Mouse (Mus musculus): Measurements from ENCODE around the gene Fev. TPM values are rescaled to one million over a fixed set of nuclear protein-coding genes. Genes with fewer than 3 reads are reported as not detected.

The Fev gene
- total RNA-seq, 2 experiments from 2014 or later: 0.93 to 1.1 TPM

- peak; percentile 76 to 83 for DNase-seq
These were observed 4.3 kb downstream of the Fev start for GRCm38 (mm10) chr1:74880785-74881360.

DNA sequence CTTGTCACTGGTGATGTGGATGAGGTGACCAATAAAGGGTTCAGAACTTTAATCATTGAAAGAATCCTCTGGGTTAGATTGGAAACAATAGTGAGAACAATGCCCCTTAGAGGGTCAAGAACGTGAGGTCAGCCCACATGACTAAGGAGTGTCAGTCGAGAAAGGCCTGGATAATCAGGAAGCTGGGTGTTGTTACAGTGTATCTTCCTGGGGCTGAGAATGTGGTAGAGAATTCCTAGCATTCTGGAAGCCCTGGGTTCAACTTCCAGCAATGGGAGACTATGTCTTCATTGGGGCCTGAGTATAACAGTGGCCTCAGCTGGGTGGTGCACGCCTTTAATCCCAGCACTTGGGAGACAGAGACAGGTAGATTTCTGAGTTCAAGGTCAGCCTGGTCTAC, 8.0 kb downstream of the Fev start:
- no peak for DNase-seq

- no peak for DNase-seq
These were observed 13.0 kb downstream of the Fev start for GRCm38 (mm10) chr1:74872218-74872617.

- no peak for DNase-seq
These were observed 23.4 kb downstream of the Fev start for GRCm38 (mm10) chr1:74861783-74862182.

- no peak for DNase-seq
These were observed 25.8 kb downstream of the Fev start for GRCm38 (mm10) chr1:74859223-74859984.

DNA sequence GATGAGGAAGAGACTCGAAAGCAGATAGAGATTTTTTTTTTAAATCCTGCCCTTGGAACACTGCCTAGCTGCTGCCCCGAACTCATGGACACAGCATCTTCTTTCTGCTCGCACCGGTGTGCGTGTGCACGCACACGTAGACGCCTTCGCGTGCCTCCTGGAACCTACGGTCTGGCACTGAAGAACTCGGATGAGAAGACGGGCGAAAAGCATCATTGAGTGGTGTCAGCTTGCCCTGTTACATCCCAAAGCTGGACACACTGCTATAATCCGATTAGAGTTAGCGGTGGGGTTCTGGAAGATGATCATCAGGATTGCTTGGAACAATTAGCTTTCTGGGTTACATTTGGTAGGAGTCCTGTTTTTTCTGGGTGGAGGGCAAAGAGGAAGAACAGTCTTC, 26.4 kb downstream of the Fev start:
- no peak for DNase-seq

- peak; percentile 82 to 83 for DNase-seq
These were observed 27.0 kb downstream of the Fev start for GRCm38 (mm10) chr1:74858171-74858719.

- DNase-seq: no peak
These were observed 27.5 kb downstream of the Fev start for GRCm38 (mm10) chr1:74857677-74858076.

DNA sequence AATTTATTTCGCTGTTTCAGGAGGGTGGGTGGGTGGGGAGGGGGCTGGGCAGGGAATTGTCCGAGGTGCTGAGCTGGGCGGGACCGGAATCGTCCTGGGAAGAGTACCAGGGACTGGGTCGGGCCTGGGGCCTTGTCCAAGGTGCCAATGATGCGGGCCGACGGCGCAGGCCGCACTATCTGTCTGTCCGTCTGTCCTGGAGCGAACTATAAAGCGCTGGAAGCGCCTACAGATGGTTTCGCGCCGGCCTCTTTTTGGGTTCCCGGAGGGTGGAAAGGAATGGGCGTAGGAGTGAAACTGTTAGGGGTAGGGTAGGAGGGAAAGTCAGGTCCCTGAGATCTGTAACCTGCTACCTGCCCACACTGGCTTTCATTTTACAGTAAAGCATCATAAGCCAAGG, 28.0 kb downstream of the Fev start:
- DNase-seq: no peak

DNA sequence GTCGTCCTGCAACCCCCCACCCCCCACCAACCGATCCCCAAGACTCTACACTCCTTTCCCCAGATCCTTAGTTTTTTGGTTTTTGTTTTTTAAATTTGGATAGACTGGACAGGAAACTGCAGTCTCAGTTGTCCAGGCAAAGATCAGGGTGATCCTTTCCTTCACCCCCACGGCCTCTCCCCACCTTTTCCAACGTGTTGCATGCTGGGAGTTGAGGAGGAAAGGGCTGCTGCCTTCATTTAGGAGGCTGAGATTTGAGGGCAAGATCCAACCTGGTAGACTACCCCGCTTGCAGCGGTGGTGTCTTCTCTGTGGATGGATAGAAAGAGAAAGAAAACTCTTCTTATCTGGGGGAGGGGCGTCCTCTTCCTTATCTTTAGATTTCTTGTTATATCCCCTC, 28.4 kb downstream of the Fev start:
- DNase-seq: no peak

DNA sequence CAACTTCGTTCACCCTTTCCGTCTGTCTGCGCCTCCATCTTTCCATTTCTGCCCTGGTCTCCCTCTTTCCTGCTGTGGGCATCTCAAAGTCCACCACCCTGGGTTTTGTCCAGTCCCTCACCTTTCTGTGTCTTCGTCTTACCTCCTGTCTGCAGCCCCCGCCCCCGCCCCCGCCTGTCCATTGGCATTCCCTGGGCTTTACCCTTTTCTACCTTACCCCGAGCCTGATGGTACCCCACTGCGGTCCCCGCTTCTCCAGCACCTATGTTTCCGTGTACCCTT, 28.8 kb downstream of the Fev start:
- no peak for DNase-seq

DNA sequence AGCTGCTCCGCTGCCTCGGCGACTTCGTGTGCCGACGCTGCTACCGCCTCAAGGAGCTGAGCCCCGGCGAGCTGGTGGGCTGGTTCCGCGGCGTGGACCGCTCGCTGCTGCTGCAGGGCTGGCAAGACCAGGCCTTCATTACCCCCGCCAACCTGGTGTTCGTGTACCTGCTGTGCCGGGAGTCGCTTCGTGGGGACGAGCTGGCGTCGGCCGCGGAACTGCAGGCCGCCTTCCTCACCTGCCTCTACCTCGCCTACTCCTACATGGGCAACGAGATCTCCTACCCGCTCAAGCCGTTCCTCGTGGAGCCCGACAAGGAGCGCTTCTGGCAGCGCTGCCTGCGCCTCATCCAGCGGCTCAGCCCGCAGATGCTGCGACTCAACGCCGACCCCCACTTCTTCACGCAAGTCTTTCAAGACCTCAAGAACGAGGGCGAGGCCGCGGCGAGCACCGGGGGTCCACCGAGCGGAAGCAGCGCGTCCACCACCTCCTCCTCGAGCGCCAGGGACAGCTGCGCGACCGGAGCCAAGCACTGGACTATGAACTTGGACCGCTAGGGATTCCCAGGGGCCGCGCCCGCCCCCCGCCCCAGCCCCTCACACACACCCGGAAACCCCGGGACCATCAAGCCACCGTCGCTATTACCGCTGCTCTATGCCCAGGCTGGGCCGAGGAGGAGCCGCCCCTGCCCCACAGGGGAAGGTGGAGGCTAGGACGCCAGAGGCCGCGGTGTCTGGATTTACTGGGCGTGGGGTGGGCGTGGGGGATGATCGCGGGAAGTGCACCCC, 29.4 kb downstream of the Fev start:
- DNase-seq: peak in 1 of 2 experiments; percentile 7

GRCm38 (mm10) chr1:74855156-74855555, 30.1 kb downstream of the Fev start:
- DNase-seq: peak in 1 of 2 experiments; percentile 8

DNA sequence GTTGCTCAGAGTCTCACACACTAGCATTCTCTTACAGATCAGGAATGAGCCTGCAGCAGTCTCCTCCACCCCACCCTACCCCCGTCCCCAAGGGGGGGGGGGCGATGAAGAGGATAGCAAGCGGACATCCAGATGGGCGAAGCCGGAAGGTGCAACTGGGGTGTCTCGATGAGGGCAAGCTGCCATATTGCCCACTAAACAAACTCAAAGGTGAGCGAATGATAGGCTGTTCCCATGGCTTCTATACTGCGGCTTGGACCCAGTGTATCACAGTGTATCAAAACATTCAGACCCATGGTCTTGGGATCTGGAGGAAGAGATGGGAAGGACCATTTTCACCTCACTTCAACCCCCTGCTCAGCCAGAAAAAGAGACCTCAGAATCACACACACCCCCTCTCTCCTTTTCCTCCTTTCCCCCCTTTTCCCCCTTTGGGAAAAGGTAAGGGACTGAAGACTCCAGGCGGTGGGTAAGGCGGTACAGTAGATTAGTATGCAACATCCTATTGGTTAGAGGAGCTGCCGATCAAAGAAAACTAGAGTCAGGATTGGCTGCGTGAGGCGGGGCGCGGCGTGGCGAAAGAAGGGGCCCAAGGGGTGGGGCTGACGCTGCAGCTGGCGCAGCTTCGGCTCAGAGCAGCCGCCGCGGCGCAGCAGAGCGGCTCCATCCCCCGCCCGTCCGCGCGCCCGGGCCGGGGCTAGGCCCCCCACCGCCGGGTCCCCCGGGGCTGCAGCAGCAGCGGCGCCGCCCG, 30.7 kb downstream of the Fev start, which contains the start of gene Cdk5r2:
Cdk5r2 (plus strand) TSS at position 629 of the 751 bp plus-strand sequence.
- DNase-seq: peak; percentile 85 to 89

- no peak for DNase-seq
These were observed 34.0 kb downstream of the Fev start for GRCm38 (mm10) chr1:74851001-74851775.

DNA sequence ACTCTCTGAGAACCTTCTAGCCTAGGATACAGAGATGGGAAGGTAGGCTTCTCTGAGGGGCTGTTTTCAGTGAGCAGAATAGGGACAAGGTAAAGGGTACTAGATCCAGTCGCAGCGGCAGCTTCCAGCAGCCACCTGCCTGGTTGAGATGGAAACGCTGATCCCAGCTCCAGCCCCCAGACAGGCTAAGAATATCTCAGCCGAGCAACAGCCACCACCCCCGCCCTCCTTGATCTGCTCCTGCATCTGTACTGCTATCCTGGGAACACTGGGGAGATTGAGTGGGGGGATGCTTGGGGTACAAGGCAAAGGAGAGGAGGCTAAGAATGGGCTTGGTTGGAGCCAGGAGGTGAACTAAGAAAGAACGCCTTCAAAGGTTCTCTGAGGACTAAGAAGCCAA, 35.0 kb downstream of the Fev start:
- DNase-seq: no peak

- no peak for DNase-seq
These were observed 36.3 kb downstream of the Fev start for GRCm38 (mm10) chr1:74848946-74849345.

GRCm38 (mm10) chr1:74846341-74846740, 38.9 kb downstream of the Fev start:
- no peak for DNase-seq

DNA sequence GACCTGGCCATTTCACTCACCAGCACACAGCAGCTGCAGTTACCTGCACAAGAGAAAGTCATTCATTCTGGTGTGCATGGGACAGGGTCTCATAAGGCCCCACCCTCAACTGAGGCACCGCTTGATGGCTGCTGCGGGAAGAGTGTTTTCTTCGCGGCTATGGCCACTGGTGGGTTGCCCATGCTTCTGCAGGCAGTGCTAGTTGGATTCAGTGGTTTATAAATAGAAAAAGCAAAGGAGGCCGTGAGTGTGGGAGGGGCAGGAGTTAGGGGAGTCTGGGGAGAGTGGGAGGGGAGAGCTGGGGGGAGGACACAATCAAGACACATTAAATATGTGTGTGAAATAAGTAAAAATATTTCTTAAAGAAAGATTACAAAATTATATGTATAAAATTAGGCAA, 42.1 kb downstream of the Fev start:
- DNase-seq: no peak

- DNase-seq: no peak
These were observed 52.0 kb downstream of the Fev start for GRCm38 (mm10) chr1:74833255-74833654.

Measured in adrenal gland, postnatal 36 days (tissue).